Mouse (Mus musculus) G1E (cell line): ENCODE data around the gene Ube2c.

Source experiments
- CTCF ChIP-seq: IDR thresholded peaks from 2 replicates; pipeline ENCODE4 v1.5.1; 2012; ENCODE audit warnings: low read depth, low read length, inconsistent platforms, mixed read lengths
- GATA1 ChIP-seq: IDR thresholded peaks from 2 replicates; pipeline ENCODE4 v1.6.1; 2012; ENCODE audit warnings: borderline replicate concordance, low read length, inconsistent platforms, mixed read lengths
- GATA2 ChIP-seq: IDR thresholded peaks from 2 replicates; pipeline ENCODE4 v1.6.1; 2012; ENCODE audit warnings: low read depth, low read length, inconsistent platforms, borderline replicate concordance
- TAL1 ChIP-seq: conservative IDR thresholded peaks from 2 replicates; pipeline ENCODE4 v1.6.1; 2012; ENCODE audit warnings: low read depth, low read length, inconsistent platforms, mixed read lengths

DNA sequence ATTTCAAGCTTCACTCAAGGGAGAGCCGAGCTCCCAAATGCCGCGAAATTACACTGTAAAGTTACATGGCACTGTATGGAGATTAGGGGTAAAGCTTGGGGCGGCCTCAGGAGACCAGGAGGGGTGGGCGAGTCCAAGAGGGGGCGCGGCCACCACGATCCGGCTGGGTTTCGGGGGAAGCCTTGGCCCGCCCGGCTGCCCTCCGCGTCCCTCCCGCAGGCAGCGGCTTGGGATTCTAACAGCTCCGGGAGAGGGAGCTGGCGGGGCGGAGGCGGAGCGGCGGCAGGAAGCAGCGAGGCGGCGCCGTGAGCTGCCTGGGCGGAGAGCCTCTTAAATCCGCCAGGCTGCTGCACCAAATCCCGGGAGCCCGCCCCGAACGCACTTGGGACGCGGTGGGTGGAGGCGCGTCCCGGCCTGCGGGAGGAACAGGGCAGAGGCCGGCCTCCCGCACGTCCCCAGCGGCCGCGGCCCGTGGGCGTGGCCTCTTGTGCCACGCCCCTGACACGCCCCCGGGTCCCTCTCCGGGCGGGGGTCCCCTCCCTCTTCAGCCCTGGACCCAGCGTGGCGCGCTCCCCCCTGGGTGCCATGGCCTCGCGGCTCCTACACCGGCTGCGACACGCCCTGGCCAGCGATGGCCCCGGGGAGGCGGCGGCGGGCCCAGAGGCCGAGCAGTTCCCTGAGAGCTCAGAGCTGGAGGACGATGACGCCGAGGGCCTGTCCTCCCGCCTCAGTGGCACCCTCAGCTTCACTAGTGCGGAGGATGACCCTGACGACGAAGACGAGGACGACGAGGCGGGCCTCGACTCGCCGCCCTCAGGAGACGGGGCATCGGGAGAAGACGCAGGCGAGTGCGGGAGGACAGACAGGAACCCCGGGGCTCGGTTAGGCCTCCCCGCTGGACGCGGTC, 16.0 kb downstream of the Ube2c start, which contains the start of gene Snx21:
- TF ChIP-seq TAL1 (no peak), CTCF (no peak), GATA1 (no peak), GATA2 (no peak)
